Mouse (Mus musculus) thymus, adult 2 months (tissue): Measurements from ENCODE around the gene Pknox2. TPM values are rescaled to one million over a fixed set of nuclear protein-coding genes. Genes with fewer than 3 reads are reported as not detected.

Experiments used
- DNase-seq: peaks from one replicate; pipeline ENCODE4 v3.0.0; 2021
- H3K27ac ChIP-seq: fragments of 200-500 bp; 2 replicates; pipeline ENCODE4 v1.5.1; 2012; ENCODE audit warnings: low read length, control low read depth; ENCODE audit not compliant: control insufficient read depth, insufficient read depth
- H3K27me3 ChIP-seq: fragments of 200-500 bp; 2 replicates; pipeline ENCODE4 v1.6.1; 2012; ENCODE audit warnings: mild to moderate bottlenecking, low read length, moderate library complexity, mixed read lengths; ENCODE audit not compliant: control insufficient read depth, insufficient read depth
- H3K36me3 ChIP-seq: fragments of 200-500 bp; 2 replicates; pipeline ENCODE4 v1.6.1; 2012; ENCODE audit warnings: mild to moderate bottlenecking, low read length, moderate library complexity; ENCODE audit not compliant: control insufficient read depth, insufficient read depth
- H3K4me1 ChIP-seq: fragments of 200-500 bp; replicated peaks from 2 replicates; pipeline ENCODE4 v1.6.1; 2012; ENCODE audit warnings: low read length; ENCODE audit not compliant: control insufficient read depth, insufficient read depth
- H3K4me3 ChIP-seq: fragments of 200-500 bp; 2 replicates; pipeline ENCODE4 v1.5.1; 2012; ENCODE audit warnings: mild to moderate bottlenecking, low read length, control low read depth, moderate library complexity; ENCODE audit not compliant: control insufficient read depth, insufficient read depth
- CTCF ChIP-seq: fragments of 200-500 bp; IDR thresholded peaks from 2 replicates; pipeline ENCODE4 v1.5.1; 2012; ENCODE audit warnings: mild to moderate bottlenecking, control low read depth, low read length, moderate library complexity, borderline replicate concordance; ENCODE audit not compliant: control insufficient read depth, poor library complexity, insufficient read depth; ENCODE audit errors: extremely low read depth
- POLR2A ChIP-seq: fragments of 200-500 bp; IDR thresholded peaks from 2 replicates; pipeline ENCODE4 v1.6.1; 2012; ENCODE audit warnings: mild to moderate bottlenecking, low read length, control low read depth, moderate library complexity; ENCODE audit not compliant: control insufficient read depth, poor library complexity, insufficient read depth; ENCODE audit errors: extremely low read depth
- WGBS: fragments of 180-500 bp; shearing (Covaris S2); methylation state at CpG from one replicate; pipeline ENCODE4 v1.1.7; 2018; 5-methylcytosine and 5-hydroxymethylcytosine counted together
- polyA plus RNA-seq: library from polyadenylated mRNA; depleted of rRNA; stranded (reverse); fragments of >200 nt; gene quantifications from 2 replicates; pipeline ENCODE4 v1.2.3, GENCODE M21; 2012

Gene Pknox2
- polyA plus RNA-seq, 1 experiment, result 3.2 TPM

GRCm38 (mm10) chr9:36933813-36934493 is 213.3 kb downstream of the Pknox2 start:
- Histone ChIP-seq H3K27ac (no peak overlapping the region), H3K4me3 (no peak overlapping the region), H3K4me1 (no peaks in the 10 kb centered on the region), H3K36me3 (no peaks in the 10 kb centered on the region), H3K27me3 (no peaks in the 10 kb centered on the region)
- WGBS, result 59% methylated on average over 16 of the region's 16 CpGs
- DNase-seq, result peak; percentile 7
- TF ChIP-seq CTCF (0 out of 2 replicates have a peak, but pooled peaks have one; percentile 22), POLR2A (no peak)

GRCm38 (mm10) chr9:36932950-36933812 is 214.0 kb downstream of the Pknox2 start:
- no peak for DNase-seq
- Histone ChIP-seq H3K4me1 (no peaks in the 10 kb centered on the region), H3K27ac (no peak overlapping the region), H3K36me3 (no peaks in the 10 kb centered on the region), H3K27me3 (no peaks in the 10 kb centered on the region), H3K4me3 (no peak overlapping the region)
- TF ChIP-seq CTCF (no peak), POLR2A (no peak)
- 81% methylated on average over 12 of the region's 12 CpGs for WGBS

GRCm38 (mm10) chr9:36931657-36932056 is 215.6 kb downstream of the Pknox2 start:
- Histone ChIP-seq H3K4me3 (no peak overlapping the region), H3K4me1 (no peaks in the 10 kb centered on the region), H3K36me3 (no peaks in the 10 kb centered on the region), H3K27ac (no peak overlapping the region), H3K27me3 (no peaks in the 10 kb centered on the region)
- TF ChIP-seq POLR2A (no peak), CTCF (no peak)
- no peak for DNase-seq
- 69% methylated on average over 4 of the region's 4 CpGs for WGBS

- no peaks in the 10 kb centered on the region for H3K36me3 ChIP-seq
- no peak overlapping the region for H3K27ac ChIP-seq
- 94% methylated on average over 5 of the region's 5 CpGs for WGBS
- no peak overlapping the region for H3K4me3 ChIP-seq
- TF ChIP-seq CTCF (no peak), POLR2A (no peak)
- no peaks in the 10 kb centered on the region for H3K4me1 ChIP-seq
- no peaks in the 10 kb centered on the region for H3K27me3 ChIP-seq
- DNase-seq, result no peak
Measured at GRCm38 (mm10) chr9:36923753-36924152, 223.5 kb downstream of the Pknox2 start.

- DNase-seq, result no peak
- Histone ChIP-seq H3K27me3 (no peaks in the 10 kb centered on the region), H3K4me3 (no peak overlapping the region), H3K4me1 (no peaks in the 10 kb centered on the region), H3K36me3 (no peaks in the 10 kb centered on the region), H3K27ac (no peak overlapping the region)
- 85% methylated on average over 13 of the region's 13 CpGs for WGBS
- TF ChIP-seq POLR2A (no peak), CTCF (no peak)
Measured at GRCm38 (mm10) chr9:36921718-36922415, 225.3 kb downstream of the Pknox2 start.

GRCm38 (mm10) chr9:36919472-36919871 is 227.7 kb downstream of the Pknox2 start:
- no peak for DNase-seq
- Histone ChIP-seq H3K27me3 (no peaks in the 10 kb centered on the region), H3K27ac (no peak overlapping the region), H3K4me3 (no peak overlapping the region), H3K4me1 (no peaks in the 10 kb centered on the region), H3K36me3 (no peaks in the 10 kb centered on the region)
- WGBS, result 82% methylated on average over 4 of the region's 4 CpGs
- TF ChIP-seq POLR2A, result no peak
- no peak for TF ChIP-seq CTCF
